Comparison of ENCODE assay signal across 26 mouse cellular contexts in the genomic region with DNA sequence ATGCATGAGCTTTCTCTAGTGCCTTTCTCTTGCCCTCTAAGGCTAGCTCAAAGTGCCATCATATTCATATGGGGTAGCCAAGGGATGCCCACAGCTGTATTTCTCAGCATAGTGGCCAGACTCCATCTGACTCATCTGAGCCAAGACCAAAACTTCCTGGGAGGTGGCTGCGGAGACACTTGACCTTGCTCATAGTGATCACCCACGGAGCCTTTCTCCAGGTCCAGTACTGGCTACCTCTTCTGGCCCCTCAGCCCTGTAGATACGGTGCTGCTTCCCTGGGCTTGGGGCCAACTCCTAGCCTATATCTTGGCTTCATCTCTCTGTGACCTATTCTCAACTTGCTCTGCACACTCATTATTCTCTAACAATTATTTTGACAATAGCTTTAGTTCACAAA.
DNase-seq lines count a peak whose midpoint lies in the region; ATAC-seq and TF ChIP-seq lines count a peak whose summit lies in the region.
"Had no signal": no experiment of that assay in that cellular context is flagged by ENCODE, and none has a peak within 500 bp of the region (broad histone marks: within the 10 kb centered on the region; RNA-seq: fewer than 3 reads in every experiment).

No protein-coding gene starts in this region.

- H3K79me2 ChIP-seq in myocyte (ENCODE audit: control insufficient read depth, insufficient read depth) = no peaks in the 10 kb centered on the region

- no peaks in the 10 kb centered on the region for H3K9me3 ChIP-seq in heart, embryonic 11.5 days (replicated peaks; ENCODE audit: control insufficient read depth, low read length)
- H3K9me3 ChIP-seq in kidney, embryonic 15.5 days (replicated peaks) = no peaks in the 10 kb centered on the region
- H3K9me3 ChIP-seq: embryonic facial prominence, embryonic 10.5 days; embryonic facial prominence, embryonic 12.5 days; forebrain, embryonic 10.5 days; forebrain, embryonic 12.5 days had no signal

- H3K4me1 ChIP-seq in heart, embryonic 11.5 days (ENCODE audit: control insufficient read depth, insufficient read depth, low read length) = peaks cover 11% of the 10 kb centered on the region; the same call in 1 of the 2 replicates
- H3K4me1 ChIP-seq in kidney, embryonic 15.5 days = peaks cover 59% of the 10 kb centered on the region

- H3K9ac ChIP-seq in heart, embryonic 11.5 days (ENCODE audit: low read depth, low read length) = no peak overlapping the region
- H3K9ac ChIP-seq in kidney, embryonic 15.5 days = no peak overlapping the region
- H3K9ac ChIP-seq: embryonic facial prominence, embryonic 12.5 days; forebrain, embryonic 12.5 days had no signal

- peak; percentile 81 for DNase-seq in heart, adult 11 months
- DNase-seq in kidney, postnatal 10 days = no peak
- peak; percentile 64 for DNase-seq in 3T3-L1 (ENCODE audit: low read depth, low spot score)
- DNase-seq: adrenal gland, adult 8-10 months; adrenal gland, postnatal 14 days; adrenal gland, postnatal 36 days; cerebellum, adult 11-12 months; cerebellum, adult 2 months; cerebellum, adult 9-10 months; cerebellum, postnatal 10 days; cerebellum, postnatal 25 days had no signal

- no peak for TF ChIP-seq POLR2A in myocyte (IDR thresholded peaks at IDR 0.05; ENCODE audit: insufficient read length, low read depth)

- no peak overlapping the region for H3K4me3 ChIP-seq in heart, embryonic 11.5 days (ENCODE audit: low read depth, low read length)
- H3K4me3 ChIP-seq in kidney, embryonic 15.5 days (replicated peaks) = no peak overlapping the region
- no peak overlapping the region for H3K4me3 ChIP-seq in myocyte
- H3K4me3 ChIP-seq: embryonic facial prominence, embryonic 10.5 days; embryonic facial prominence, embryonic 12.5 days; erythroblast, embryonic 14.5 days; forebrain, embryonic 10.5 days; forebrain, embryonic 12.5 days had no signal

- H3K4me2 ChIP-seq in heart, embryonic 11.5 days = no peak overlapping the region
- no peak overlapping the region for H3K4me2 ChIP-seq in kidney, embryonic 15.5 days
- H3K4me2 ChIP-seq in myocyte (ENCODE audit: low read depth) = peak overlapping the region; percentile 39
- H3K4me2 ChIP-seq: embryonic facial prominence, embryonic 12.5 days; forebrain, embryonic 12.5 days had no signal

- no peaks in the 10 kb centered on the region for H3K36me3 ChIP-seq in heart, embryonic 11.5 days (ENCODE audit: control insufficient read depth, insufficient read depth, low read length)
- no peaks in the 10 kb centered on the region for H3K36me3 ChIP-seq in kidney, embryonic 15.5 days
- H3K36me3 ChIP-seq in myocyte (ENCODE audit: control insufficient read depth, insufficient read depth) = no peaks in the 10 kb centered on the region
- H3K36me3 ChIP-seq: embryonic facial prominence, embryonic 10.5 days; embryonic facial prominence, embryonic 12.5 days; forebrain, embryonic 10.5 days; forebrain, embryonic 12.5 days; G1E had no signal

- WGBS in heart, embryonic 11.5 days (ENCODE audit: insufficient replicate concordance) = 70% methylated on average over 3 of the region's 3 CpGs
- 55% methylated on average over 3 of the region's 3 CpGs for WGBS in kidney, embryonic 15.5 days

- H3K27me3 ChIP-seq in heart, embryonic 11.5 days (ENCODE audit: control insufficient read depth, insufficient read depth, low read length) = no peaks in the 10 kb centered on the region
- H3K27me3 ChIP-seq in kidney, embryonic 15.5 days = no peaks in the 10 kb centered on the region
- H3K27me3 ChIP-seq in myocyte (ENCODE audit: control insufficient read depth, insufficient read depth, insufficient read length) = no peaks in the 10 kb centered on the region
- H3K27me3 ChIP-seq: CH12.LX; embryonic facial prominence, embryonic 12.5 days; Patski had no signal

- H3K27ac ChIP-seq in heart, embryonic 11.5 days (ENCODE audit: low read depth, low read length) = no peak overlapping the region
- peak overlapping the region; percentile 91 for H3K27ac ChIP-seq in kidney, embryonic 15.5 days
- H3K27ac ChIP-seq: embryonic facial prominence, embryonic 10.5 days; embryonic facial prominence, embryonic 12.5 days; forebrain, embryonic 12.5 days had no signal

- no peak overlapping the region for H3ac ChIP-seq in myocyte (ENCODE audit: control insufficient read depth, insufficient read length)

- no peak for ATAC-seq in heart, embryonic 11.5 days (replicated peaks; ENCODE audit: insufficient number of reproducible peaks, low FRiP score, low TSS enrichment)
- ATAC-seq in kidney, embryonic 15.5 days (replicated peaks; ENCODE audit: low FRiP score) = no peak
- no peak for ATAC-seq in CD4-positive, CD25-positive, alpha-beta regulatory T cell, adult 4 months
- ATAC-seq: activated CD4-positive, CD25-positive, alpha-beta regulatory T cell, adult 4 months; forebrain, embryonic 14.5 days; forebrain, embryonic 16.5 days; Patski had no signal

TF ChIP-seq in myocyte, 11 proteins besides CTCF, POLR2A, EP300 and RAD21:
- no peak for TF ChIP-seq CEBPB (IDR thresholded peaks at IDR 0.05; ENCODE audit: insufficient read depth, poor library complexity, severe bottlenecking)
- TF ChIP-seq TCF3 (IDR thresholded peaks at IDR 0.05; ENCODE audit: insufficient read length, low read depth) = no peak
- no peak for TF ChIP-seq MYOG (IDR thresholded peaks at IDR 0.05; ENCODE audit: control insufficient read depth in 1 of 3, insufficient read depth in 1 of 3, insufficient read length in 2 of 3, low read depth in 2 of 3)
- no peak for TF ChIP-seq USF1 (IDR thresholded peaks at IDR 0.05; ENCODE audit: low read depth)
- no peak for TF ChIP-seq MYOD1 (IDR thresholded peaks at IDR 0.05; ENCODE audit: control insufficient read depth in 1 of 3, insufficient read length in 2 of 3, low read depth in 2 of 3)
- TF ChIP-seq E2F4 (IDR thresholded peaks at IDR 0.05; ENCODE audit: insufficient read depth) = no peak
- no peak for TF ChIP-seq REST (IDR thresholded peaks at IDR 0.05; ENCODE audit: insufficient read depth, insufficient read length)
- no peak for TF ChIP-seq POLR2AphosphoS2 (IDR thresholded peaks at IDR 0.05; ENCODE audit: insufficient read length, low read depth)
- TF ChIP-seq SRF (IDR thresholded peaks at IDR 0.05; ENCODE audit: control insufficient read depth, insufficient read length, low read depth) = no peak
- no peak for TF ChIP-seq TCF12 (IDR thresholded peaks at IDR 0.05; ENCODE audit: insufficient read depth, poor library complexity, severe bottlenecking)
- no peak for TF ChIP-seq MAX (IDR thresholded peaks at IDR 0.05; ENCODE audit: low read depth)
